Mouse (Mus musculus) kidney, adult 2 months (tissue): Measurements from ENCODE around the gene Tmem38a.

ENCODE experiments used
- CTCF ChIP-seq: fragments of 200-500 bp; conservative IDR thresholded peaks from 2 replicates; pipeline ENCODE4 v1.5.1; 2011; ENCODE audit warnings: low read depth, mild to moderate bottlenecking, control low read depth, low read length, moderate library complexity, mixed read lengths; ENCODE audit not compliant: insufficient read depth, insufficient read length
- POLR2A ChIP-seq: fragments of 200-500 bp; IDR thresholded peaks from one replicate; pipeline ENCODE4 v1.6.1; 2011; ENCODE audit warnings: low read depth, low read length, control low read depth

DNA sequence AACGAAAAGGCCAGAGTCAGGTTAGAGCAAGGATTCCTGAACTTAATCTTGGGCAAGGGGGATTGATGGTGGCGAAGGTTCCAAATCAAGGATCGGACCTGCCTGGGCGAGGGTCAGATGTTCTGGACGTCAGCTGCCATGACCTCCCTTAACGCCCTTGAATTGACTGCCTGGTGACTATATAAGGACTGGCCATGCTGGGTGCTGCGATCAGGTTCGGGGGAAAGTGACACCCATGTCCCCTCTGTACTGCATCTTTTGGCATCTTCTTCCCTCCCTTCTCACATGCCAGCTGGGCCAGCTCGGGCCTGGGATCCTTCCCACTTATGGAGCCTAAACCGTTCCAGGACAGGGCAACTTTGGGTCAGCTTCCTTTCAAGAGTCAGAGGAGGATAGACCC, 652 bp downstream of the Tmem38a start:
- TF ChIP-seq CTCF (no peak), POLR2A (no peak)
